Mouse (Mus musculus): ENCODE results near the gene Unk.
"Not testable (repeated sequence)": the region's sequence is repeated elsewhere in the genome, so short reads cannot be mapped to it uniquely, and the experiment has no call there.

The Unk gene

GRCm38 (mm10) chr11:116088741-116089394, 58.7 kb downstream of the Unk start:
- DNase-seq (ENCODE audit: low spot score in 2 of 2) = no peak

DNA sequence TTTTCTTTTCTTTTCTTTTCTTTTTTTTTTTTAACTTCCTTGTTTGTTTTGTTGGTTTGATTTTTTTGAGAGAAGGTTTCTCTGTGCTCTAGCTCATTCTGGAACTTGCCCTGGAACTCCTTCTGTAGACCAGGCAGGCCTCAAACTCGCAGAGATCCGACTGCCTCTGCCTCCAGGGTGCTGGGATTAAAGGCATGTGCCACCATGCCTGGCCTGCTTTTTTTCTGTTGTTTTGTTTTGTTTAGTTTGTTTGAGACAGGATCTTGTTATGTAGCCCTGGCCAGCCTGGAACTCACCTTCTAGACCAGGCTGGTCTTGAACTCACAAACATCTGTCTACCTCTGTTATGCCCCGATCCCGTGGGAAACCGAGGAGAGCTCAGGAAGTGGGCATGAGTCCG, 59.4 kb downstream of the Unk start:
- no peak for DNase-seq (ENCODE audit: low spot score in 2 of 2)

GRCm38 (mm10) chr11:116091591-116091990, 61.5 kb downstream of the Unk start:
- DNase-seq (ENCODE audit: low spot score in 2 of 2) = no peak

DNA sequence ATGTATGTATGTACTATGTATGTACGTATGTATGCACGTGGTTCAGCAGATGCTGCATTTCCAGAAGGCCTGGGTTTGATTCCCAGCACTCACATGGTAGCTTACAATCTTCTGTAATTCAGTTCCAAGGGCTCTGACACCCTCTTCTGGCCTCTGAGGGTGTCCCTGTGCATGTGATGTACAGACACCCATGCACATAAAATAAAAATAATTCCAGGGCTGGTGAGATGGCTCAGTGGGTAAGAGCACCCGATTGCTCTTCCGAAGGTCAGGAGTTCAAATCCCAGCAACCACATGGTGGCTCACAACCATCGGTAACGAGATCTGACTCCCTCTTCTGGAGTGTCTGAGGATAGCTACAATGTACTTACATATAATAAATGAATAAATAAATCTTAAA, 62.8 kb downstream of the Unk start:
- not testable (repeated sequence) for DNase-seq (ENCODE audit: low spot score in 2 of 2)

GRCm38 (mm10) chr11:116093771-116094565, 63.8 kb downstream of the Unk start:
- DNase-seq (ENCODE audit: low spot score in 2 of 2) = no peak

- DNase-seq (ENCODE audit: low spot score in 2 of 2) = no peak
Observed at GRCm38 (mm10) chr11:116095573-116095972, 65.5 kb downstream of the Unk start.

- no peak for DNase-seq (ENCODE audit: low spot score in 2 of 2)
Observed at GRCm38 (mm10) chr11:116096213-116097108, 66.3 kb downstream of the Unk start.

DNA sequence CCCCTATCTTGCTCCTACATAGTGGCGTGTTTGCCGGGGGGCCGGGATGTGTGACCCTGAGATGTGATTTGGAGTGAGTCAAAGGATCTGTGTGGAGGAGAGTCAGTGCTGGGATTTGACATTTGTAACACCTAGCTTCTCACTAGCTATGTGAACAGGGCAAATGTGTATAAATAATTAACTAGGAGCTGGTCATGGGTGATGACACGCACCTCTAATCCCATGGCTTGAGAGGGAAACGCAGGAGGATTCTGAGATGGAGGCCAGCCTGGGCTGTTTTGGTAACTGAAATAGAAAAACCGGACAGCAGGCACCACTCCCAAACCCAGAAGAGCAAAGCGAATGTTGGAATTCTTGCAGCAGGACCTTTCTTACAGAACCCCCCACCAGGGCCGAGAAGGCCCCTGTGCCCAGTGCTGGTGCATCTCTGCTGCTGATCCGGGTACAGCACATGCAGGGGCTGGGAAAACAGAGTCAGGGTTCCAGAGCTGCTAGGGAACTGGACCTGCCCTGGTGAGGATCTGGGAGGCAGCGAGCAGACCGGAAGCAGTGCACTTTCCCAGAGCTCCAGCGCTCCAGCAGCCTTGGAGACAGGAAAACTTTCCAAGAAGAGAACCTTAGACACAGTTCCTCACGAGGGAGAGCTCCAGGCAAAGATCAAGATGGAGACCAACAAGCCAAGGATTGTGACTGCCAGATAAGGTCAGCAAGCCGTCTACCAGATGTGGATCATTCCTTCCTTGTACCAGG, 68.8 kb downstream of the Unk start:
- DNase-seq (ENCODE audit: low spot score in 2 of 2) = no peak

- DNase-seq (ENCODE audit: low spot score in 2 of 2) = no peak
Observed at GRCm38 (mm10) chr11:116099462-116099861, 69.3 kb downstream of the Unk start.

GRCm38 (mm10) chr11:116100385-116100784, 70.3 kb downstream of the Unk start:
- DNase-seq (ENCODE audit: low spot score in 2 of 2) = no peak

GRCm38 (mm10) chr11:116100839-116101238, 70.7 kb downstream of the Unk start:
- no peak for DNase-seq (ENCODE audit: low spot score in 2 of 2)

DNA sequence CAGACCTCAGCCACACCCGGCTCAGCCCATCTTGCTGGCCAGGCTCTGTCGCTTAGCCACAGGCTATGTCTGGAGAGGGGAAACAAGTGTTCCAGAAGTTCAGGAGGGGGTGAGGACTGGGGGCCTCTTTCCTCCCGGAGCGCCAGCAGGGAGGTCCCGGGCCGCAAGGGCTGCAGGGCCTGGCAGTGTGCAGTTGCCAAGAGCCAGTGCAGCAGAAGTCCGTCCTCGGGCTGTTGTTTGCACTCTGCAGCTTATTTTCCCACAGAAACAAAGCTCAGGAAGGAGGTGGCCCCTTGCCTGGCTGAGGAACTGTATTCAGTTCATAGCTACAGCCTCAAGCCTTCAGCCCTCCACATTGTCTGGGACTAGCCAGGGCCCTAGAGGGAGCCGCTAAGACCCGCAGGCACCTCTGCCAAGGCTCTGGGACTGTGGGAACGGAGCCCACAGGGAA, 71.8 kb downstream of the Unk start:
- no peak for DNase-seq (ENCODE audit: low spot score in 2 of 2)

DNA sequence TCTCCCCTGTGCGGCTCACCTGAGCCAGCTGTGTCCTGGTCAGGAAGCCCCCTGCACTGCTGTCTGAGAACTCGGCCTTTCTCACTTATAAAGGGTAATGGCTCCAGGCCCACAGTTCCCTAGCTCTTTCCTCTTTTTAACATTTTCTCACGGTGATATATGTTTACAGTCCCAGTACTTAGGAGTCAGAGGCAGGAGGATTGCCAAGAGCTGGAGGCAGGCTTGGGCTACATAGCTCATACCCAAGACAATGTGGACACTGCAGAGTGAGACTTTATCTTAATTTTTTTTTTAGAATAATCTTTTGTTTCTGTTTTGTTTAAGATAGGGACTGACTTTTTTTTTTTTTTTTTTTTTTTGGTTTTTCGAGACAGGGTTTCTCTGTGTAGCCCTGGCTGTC, 72.3 kb downstream of the Unk start:
- no peak for DNase-seq (ENCODE audit: low spot score in 2 of 2)

GRCm38 (mm10) chr11:116103572-116103971, 73.5 kb downstream of the Unk start:
- no peak for DNase-seq (ENCODE audit: low spot score in 2 of 2)

DNA sequence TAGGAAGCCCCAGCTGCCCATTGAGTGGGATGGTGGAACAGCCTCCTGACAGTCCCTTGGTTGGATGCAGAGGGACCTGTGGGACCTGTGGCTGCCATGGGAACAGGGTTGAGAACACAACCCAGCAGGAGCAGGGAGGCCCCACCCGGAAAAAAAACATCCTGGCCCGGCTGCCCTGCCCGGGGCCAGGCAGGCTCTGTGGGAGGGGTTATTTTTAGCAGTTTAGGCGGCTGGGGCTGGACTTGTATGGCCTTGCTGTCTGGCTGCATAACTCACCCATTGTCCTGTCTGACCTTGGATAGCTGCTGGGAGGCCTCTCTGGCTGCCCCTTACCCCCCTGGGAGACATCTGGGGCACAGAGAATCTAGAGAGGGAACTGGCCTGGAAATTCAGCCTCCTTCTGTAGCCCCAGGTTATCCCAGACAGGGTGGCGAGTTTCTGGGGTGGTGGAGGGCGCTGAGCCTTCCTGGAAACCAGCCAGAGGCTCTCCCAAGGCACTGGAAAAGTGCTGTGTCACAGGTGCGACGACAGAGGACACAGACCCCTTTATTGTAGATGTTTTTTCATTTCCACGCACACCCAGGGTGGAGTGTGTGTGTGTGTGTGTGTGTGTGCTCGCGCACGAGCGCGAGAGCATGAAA, 74.0 kb downstream of the Unk start:
- DNase-seq (ENCODE audit: low spot score in 2 of 2) = no peak

DNA sequence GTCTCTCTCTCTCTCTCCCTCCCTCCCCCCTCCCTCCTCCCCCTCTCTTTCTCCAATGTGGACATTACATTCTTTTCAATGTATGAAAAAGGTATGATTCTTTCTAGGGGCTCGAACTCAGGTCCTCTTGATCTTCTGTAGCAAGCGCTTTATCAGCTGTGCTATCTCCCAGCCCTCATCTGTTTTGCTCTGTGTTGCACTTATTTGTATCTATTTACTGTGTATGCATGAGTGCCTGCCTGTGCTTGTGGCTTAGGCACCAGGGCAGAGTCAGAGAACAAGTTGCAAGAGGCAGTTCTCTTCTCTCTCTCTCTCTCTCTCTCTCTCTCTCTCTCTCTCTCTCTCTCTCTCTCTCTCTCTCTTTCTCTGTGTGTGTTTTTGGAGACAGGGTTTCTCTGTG, 74.9 kb downstream of the Unk start:
- DNase-seq (ENCODE audit: low spot score in 2 of 2) = no peak

DNA sequence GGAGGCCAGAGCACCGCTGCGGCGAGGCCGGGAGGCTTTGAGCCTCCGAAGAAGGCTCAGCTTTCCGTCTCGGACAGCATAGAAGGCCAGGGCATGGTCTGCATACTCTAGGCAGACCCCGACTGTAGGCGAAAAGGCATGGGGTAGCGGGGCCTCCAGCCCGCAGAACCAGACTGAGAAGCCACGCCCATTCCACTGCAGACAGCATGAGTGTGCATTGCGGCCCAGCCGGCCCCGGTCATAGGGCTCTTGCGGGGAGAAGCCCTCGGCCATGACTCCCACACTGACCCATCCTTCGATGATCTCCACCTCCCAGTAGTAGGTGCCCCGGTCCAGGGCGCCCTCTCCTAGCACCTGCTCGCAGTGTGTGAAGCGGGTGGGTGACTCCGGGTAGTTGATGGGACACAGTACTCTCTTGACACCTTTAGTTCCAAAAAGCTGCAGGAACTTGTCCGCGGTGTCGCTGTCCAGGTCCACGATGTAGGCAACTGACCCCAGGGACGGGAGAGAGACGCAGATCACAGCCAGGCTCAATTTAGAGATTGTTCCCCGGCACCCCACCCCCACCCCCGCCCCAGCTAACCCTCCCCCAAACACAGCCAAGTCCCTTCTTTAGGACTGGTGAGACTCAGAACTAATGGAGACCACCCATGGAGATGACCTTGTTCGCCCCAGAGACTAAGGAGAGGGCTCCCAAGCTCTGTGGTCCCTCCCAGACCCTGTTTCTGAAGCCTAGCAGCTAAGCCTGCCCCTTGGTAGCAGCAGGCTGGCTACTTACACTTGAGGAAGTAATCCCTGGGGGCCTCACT, 76.2 kb downstream of the Unk start:
- no peak for DNase-seq (ENCODE audit: low spot score in 2 of 2)

DNA sequence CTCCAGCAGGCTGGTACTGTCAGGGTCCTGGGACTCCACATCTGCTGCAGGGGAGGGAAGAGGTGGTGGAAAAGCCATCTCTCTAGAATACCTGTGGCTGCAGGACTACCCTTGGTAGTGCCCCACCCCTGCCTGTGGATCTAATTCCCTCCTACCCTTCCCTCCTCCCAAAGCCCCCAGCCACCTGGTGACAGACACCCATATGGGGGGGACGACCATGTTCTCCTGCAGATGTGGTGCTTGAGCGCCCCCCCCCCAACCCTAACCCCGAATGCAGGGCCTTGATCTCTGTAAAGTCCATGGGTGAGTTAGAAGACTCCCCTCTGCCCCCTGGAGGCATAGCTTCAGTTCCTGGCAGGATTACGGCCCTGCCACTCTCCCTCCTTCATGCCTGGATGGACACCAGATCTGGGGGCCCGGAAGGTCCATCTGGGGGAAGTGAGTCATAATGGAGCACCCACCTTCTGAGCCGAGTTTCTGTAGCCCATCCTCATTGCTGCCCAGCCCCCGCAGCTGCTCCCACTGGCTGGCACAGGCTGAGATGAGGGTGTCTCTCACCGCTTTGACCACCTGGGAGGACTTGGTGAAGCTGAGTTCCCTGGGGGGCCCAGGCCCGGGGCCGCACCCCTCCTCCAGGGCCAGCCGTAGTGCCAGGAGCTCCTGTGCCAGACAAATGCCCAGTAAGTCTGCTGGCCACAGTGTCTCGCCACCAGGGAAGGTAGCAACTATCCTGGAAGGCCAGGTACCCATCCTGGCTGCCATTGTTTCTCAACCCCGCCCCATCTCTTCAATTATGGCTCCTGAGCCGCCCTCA, 77.0 kb downstream of the Unk start:
- DNase-seq (ENCODE audit: low spot score in 2 of 2) = no peak

DNA sequence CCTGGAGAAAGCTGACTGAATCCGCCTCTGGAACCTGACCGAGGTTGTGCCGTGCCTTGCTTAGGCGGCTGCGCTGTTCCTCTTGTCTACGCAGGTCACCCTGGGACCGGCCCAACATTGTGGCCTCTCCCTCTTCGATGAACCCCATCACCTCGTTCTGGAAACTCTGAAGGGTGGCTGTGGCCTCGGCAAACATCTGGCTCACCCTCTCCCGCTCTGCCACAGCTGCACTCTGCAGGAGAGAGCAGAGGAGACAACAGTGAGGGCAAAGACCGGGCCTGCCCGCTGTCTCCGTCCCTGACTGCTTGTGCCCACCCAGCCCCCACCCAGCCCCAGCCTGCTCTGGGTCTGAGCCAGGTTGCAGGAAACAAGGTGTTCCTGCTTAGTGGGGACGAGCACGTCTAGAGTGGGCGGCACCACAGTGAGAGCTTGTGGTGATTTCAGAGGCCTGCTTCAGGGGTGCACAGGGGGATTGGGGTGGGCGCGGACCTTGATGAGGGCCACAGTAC, 77.7 kb downstream of the Unk start:
- no peak for DNase-seq (ENCODE audit: low spot score in 2 of 2)

Data from left cerebral cortex, adult 9 months (tissue).